Mouse (Mus musculus) CH12.LX (cell line): ENCODE data around the gene Tmem53. TPM values are rescaled to one million over a fixed set of nuclear protein-coding genes. Genes with fewer than 3 reads are reported as not detected.

Experiments
- DNase-seq: peaks from one replicate; pipeline ENCODE4 v3.0.0-alpha.2; 2013; ENCODE audit errors: extremely low read depth
- H3K27ac ChIP-seq: 2 replicates; pipeline ENCODE4 v1.5.1; 2012; ENCODE audit warnings: low read depth, mild to moderate bottlenecking, control low read depth, moderate library complexity; ENCODE audit not compliant: insufficient read depth
- H3K27me3 ChIP-seq: replicated peaks from 2 replicates; pipeline ENCODE3; 2012; ENCODE audit warnings: inconsistent platforms
- H3K36me3 ChIP-seq, 2 experiments: replicated peaks in 1 of 2; 2 replicates each; pipeline versions ENCODE3 to v1.6.1; 2012; ENCODE audit warnings: inconsistent platforms in 1 of 2, low read length in 1 of 2, mild to moderate bottlenecking in 1 of 2, mixed read lengths in 1 of 2, moderate library complexity in 1 of 2; ENCODE audit not compliant: control insufficient read depth in 1 of 2, insufficient read depth in 1 of 2
- H3K4me1 ChIP-seq, 2 experiments: 2 replicates each; pipeline ENCODE4 v1.6.1; 2012; ENCODE audit warnings: inconsistent platforms in 1 of 2, moderate library complexity in 1 of 2; ENCODE audit not compliant: insufficient read depth in 2 of 2, control insufficient read depth in 1 of 2
- H3K4me2 ChIP-seq: 2 replicates; pipeline ENCODE4 v1.6.1; 2012; ENCODE audit warnings: low read depth, mild to moderate bottlenecking, control low read depth; ENCODE audit not compliant: poor library complexity, insufficient read depth, severe bottlenecking
- H3K4me3 ChIP-seq, 3 experiments: fragments of 150-350 bp in 1 of 3; sonication (generic) in 1 of 3; replicated peaks in 1 of 3; 2 replicates each; pipeline versions ENCODE3 to v1.5.1; 2011 to 2012; ENCODE audit warnings: low read depth in 2 of 3, low read length in 2 of 3, mild to moderate bottlenecking in 2 of 3, moderate library complexity in 2 of 3, control low read depth in 1 of 3, improper control_type of control experiment in 1 of 3, inconsistent platforms in 1 of 3, mixed read lengths in 1 of 3; ENCODE audit not compliant: poor library complexity in 1 of 3
- H3K79me2 ChIP-seq: replicated peaks from 2 replicates; pipeline ENCODE4 v1.6.1; 2012; ENCODE audit warnings: mild to moderate bottlenecking, moderate library complexity; ENCODE audit not compliant: control insufficient read depth, poor library complexity, insufficient read depth, severe bottlenecking; ENCODE audit errors: extremely low read depth
- H3K9ac ChIP-seq: 2 replicates; pipeline ENCODE4 v1.6.1; 2012; ENCODE audit warnings: low read depth, mild to moderate bottlenecking, control low read depth, moderate library complexity; ENCODE audit not compliant: insufficient read depth
- H3K9me3 ChIP-seq: replicated peaks from 2 replicates; pipeline ENCODE3; 2012; ENCODE audit warnings: low read length, inconsistent platforms, mixed read lengths
- BHLHE40 ChIP-seq: IDR thresholded peaks from 2 replicates; pipeline ENCODE4 v1.6.1; 2011; ENCODE audit warnings: mild to moderate bottlenecking, low read depth, low read length, improper control_type of control experiment
- CTCF ChIP-seq, 2 experiments: IDR thresholded peaks in 1 of 2; conservative IDR thresholded peaks in 1 of 2; 2 replicates each; pipeline ENCODE4 v1.5.1; 2011 to 2012; ENCODE audit warnings: low read depth in 2 of 2, low read length in 2 of 2, improper control_type of control experiment in 1 of 2, inconsistent platforms in 1 of 2, mild to moderate bottlenecking in 1 of 2, moderate library complexity in 1 of 2
- E2F4 ChIP-seq: IDR thresholded peaks from 2 replicates; pipeline ENCODE4 v1.6.1; 2011; ENCODE audit warnings: low read depth, low read length, improper control_type of control experiment; ENCODE audit not compliant: insufficient replicate concordance
- ETS1 ChIP-seq: conservative IDR thresholded peaks from 2 replicates; pipeline ENCODE4 v1.6.1; 2012; ENCODE audit warnings: low read depth, mild to moderate bottlenecking, inconsistent platforms, low read length, improper control_type of control experiment, moderate library complexity
- GABPA ChIP-seq: IDR thresholded peaks from 2 replicates; pipeline ENCODE4 v1.6.1; 2012; ENCODE audit warnings: low read depth, low read length, improper control_type of control experiment, inconsistent platforms; ENCODE audit not compliant: insufficient replicate concordance
- IRF4 ChIP-seq: IDR thresholded peaks from 2 replicates; pipeline ENCODE4 v1.6.1; 2014; ENCODE audit warnings: low read depth, mild to moderate bottlenecking, inconsistent platforms, low read length, improper control_type of control experiment
- JUN ChIP-seq: IDR thresholded peaks from 2 replicates; pipeline ENCODE4 v1.6.1; 2011; ENCODE audit warnings: low read depth, mild to moderate bottlenecking, low read length, improper control_type of control experiment, moderate library complexity; ENCODE audit not compliant: insufficient read depth
- KAT2A ChIP-seq: IDR thresholded peaks from 2 replicates; pipeline ENCODE4 v1.6.1; 2012; ENCODE audit warnings: low read length, improper control_type of control experiment, inconsistent platforms; ENCODE audit not compliant: insufficient replicate concordance
- MAFK ChIP-seq: IDR thresholded peaks from 2 replicates; pipeline ENCODE4 v1.6.1; 2011; ENCODE audit warnings: low read length, improper control_type of control experiment; ENCODE audit not compliant: insufficient replicate concordance
- MAZ ChIP-seq: IDR thresholded peaks from 2 replicates; pipeline ENCODE4 v1.6.1; 2012; ENCODE audit warnings: low read depth, mild to moderate bottlenecking, inconsistent platforms, low read length, improper control_type of control experiment, moderate library complexity
- MEF2A ChIP-seq: IDR thresholded peaks from 2 replicates; pipeline ENCODE4 v1.6.1; 2014; ENCODE audit warnings: low read depth, mild to moderate bottlenecking, inconsistent platforms, low read length, improper control_type of control experiment, borderline replicate concordance
- MXI1 ChIP-seq: IDR thresholded peaks from 2 replicates; pipeline ENCODE4 v1.6.1; 2011; ENCODE audit warnings: mild to moderate bottlenecking, low read depth, low read length, improper control_type of control experiment
- NELFE ChIP-seq: IDR thresholded peaks from 2 replicates; pipeline ENCODE4 v1.6.1; 2011; ENCODE audit warnings: low read depth, low read length, improper control_type of control experiment
- POLR2A ChIP-seq: IDR thresholded peaks from 2 replicates; pipeline ENCODE4 v1.6.1; 2011; ENCODE audit warnings: low read depth, mild to moderate bottlenecking, improper control_type of control experiment, low read length
- POLR2AphosphoS2 ChIP-seq: IDR thresholded peaks from 2 replicates; pipeline ENCODE4 v1.6.1; 2011; ENCODE audit warnings: low read depth, low read length, improper control_type of control experiment
- RAD21 ChIP-seq: IDR thresholded peaks from 2 replicates; pipeline ENCODE4 v1.6.1; 2011; ENCODE audit warnings: low read depth, mild to moderate bottlenecking, low read length, improper control_type of control experiment, moderate library complexity
- SMC3 ChIP-seq: IDR thresholded peaks from 2 replicates; pipeline ENCODE4 v1.6.1; 2011; ENCODE audit warnings: low read depth, low read length, improper control_type of control experiment
- UBTF ChIP-seq: IDR thresholded peaks from 2 replicates; pipeline ENCODE4 v1.6.1; 2012; ENCODE audit warnings: low read depth, mild to moderate bottlenecking, inconsistent platforms, low read length, improper control_type of control experiment, moderate library complexity
- USF1 ChIP-seq: IDR thresholded peaks from 2 replicates; pipeline ENCODE4 v1.6.1; 2014; ENCODE audit warnings: low read depth, mild to moderate bottlenecking, inconsistent platforms, low read length, improper control_type of control experiment
- USF2 ChIP-seq: conservative IDR thresholded peaks from 2 replicates; pipeline ENCODE4 v1.6.1; 2011; ENCODE audit warnings: low read depth, low read length, improper control_type of control experiment
- ZC3H11A ChIP-seq: IDR thresholded peaks from 2 replicates; pipeline ENCODE4 v1.6.1; 2012; ENCODE audit warnings: low read depth, mild to moderate bottlenecking, inconsistent platforms, low read length, improper control_type of control experiment
- ZKSCAN1 ChIP-seq: IDR thresholded peaks from 2 replicates; pipeline ENCODE4 v1.6.1; 2012; ENCODE audit warnings: low read depth, inconsistent platforms, low read length, improper control_type of control experiment, borderline replicate concordance
- ZMIZ1 ChIP-seq: IDR thresholded peaks from 2 replicates; pipeline ENCODE4 v1.6.1; 2012; ENCODE audit warnings: low read depth, mild to moderate bottlenecking, inconsistent platforms, low read length, improper control_type of control experiment
- ZNF384 ChIP-seq: IDR thresholded peaks from 2 replicates; pipeline ENCODE4 v1.6.1; 2012; ENCODE audit warnings: low read depth, low read length, improper control_type of control experiment, inconsistent platforms
- dilution Hi-C: fragments of 300-500 bp; cut with MboI; formaldehyde crosslinking; loops from 2 replicates; pipeline ENCODE4 v1.14.3; 2020; ENCODE audit warnings: low sequenced_read_pairs; ENCODE audit not compliant: extremely low pct_unique_long_range_greater_than_20kb, extremely low pct_ligation_motif_present
- in situ Hi-C: fragments of 300-500 bp; cut with MboI; formaldehyde crosslinking; loops from 3 replicates; pipeline ENCODE4 v1.14.3; 2019; ENCODE audit warnings: low sequenced_read_pairs, low pct_ligation_motif_present, low pct_unique_long_range_greater_than_20kb, mixed read lengths
- polyA plus RNA-seq: library from polyadenylated mRNA; unstranded; fragments of >175 nt; gene quantifications from 2 replicates; pipeline ENCODE4 v1.2.1, GENCODE M21; 2012; ENCODE audit warnings: low read depth; ENCODE audit not compliant: insufficient read length
- total RNA-seq, 2 experiments: library from RNA; depleted of rRNA; stranded (reverse); fragments of 300-350 nt in 1 of 2; fragments of >200 nt in 1 of 2; gene quantifications; 2 replicates each; pipeline ENCODE4 v1.2.3; 2012 to 2014

Tmem53 gene
- total and polyA plus RNA-seq, 3 experiments, result 1.1 to 1.4 (median 1.2) TPM

- Histone ChIP-seq H3K4me2 (no peak overlapping the region), H3K79me2 (no peaks in the 10 kb centered on the region), H3K4me1 (peaks cover 0 to 28% of the 10 kb centered on the region in 2 experiments; a peak in 2 of 4 replicates), H3K36me3 (no peaks in the 10 kb centered on the region), H3K27me3 (peaks cover 1% of the 10 kb centered on the region), H3K27ac (no peak overlapping the region), H3K9ac (no peak overlapping the region), H3K9me3 (no peaks in the 10 kb centered on the region), H3K4me3 (no peak overlapping the region)
- dilution Hi-C loops (no loop called here), in situ Hi-C loops (no loop called here)
- no peak for DNase-seq
- TF ChIP-seq ZMIZ1, result no peak
- TF ChIP-seq ZNF384, result no peak
- TF ChIP-seq USF1, result no peak
- TF ChIP-seq POLR2A, result no peak
Observed at GRCm38 (mm10) chr4:117297819-117298218, 46.1 kb downstream of the Tmem53 start.

GRCm38 (mm10) chr4:117299921-117300320 lies 48.2 kb downstream of the Tmem53 start:
- DNase-seq, result no peak

GRCm38 (mm10) chr4:117302027-117302806 lies 50.5 kb downstream of the Tmem53 start:
- Histone ChIP-seq H3K9ac (no peak overlapping the region), H3K4me3 (no peak overlapping the region), H3K4me2 (no peak overlapping the region), H3K9me3 (no peaks in the 10 kb centered on the region), H3K79me2 (no peaks in the 10 kb centered on the region), H3K4me1 (peaks cover 18 to 50% of the 10 kb centered on the region in 2 experiments), H3K27ac (no peak overlapping the region)
- in situ Hi-C loops, result no loop called here
- DNase-seq, result no peak
- no peak for TF ChIP-seq BHLHE40
- no peak for TF ChIP-seq SMC3
- TF ChIP-seq MAFK, result no peak
- no peak for TF ChIP-seq USF2
- TF ChIP-seq, all 38 proteins: peak for 0
- H3K36me3 ChIP-seq, result no peaks in the 10 kb centered on the region
- peaks cover 1% of the 10 kb centered on the region for H3K27me3 ChIP-seq
- dilution Hi-C loops, result no loop called here

More at GRCm38 (mm10) chr4:117299921-117300320, 48.2 kb downstream of the Tmem53 start:
- Histone ChIP-seq H3K36me3 (no peaks in the 10 kb centered on the region), H3K9me3 (no peaks in the 10 kb centered on the region), H3K9ac (no peak overlapping the region), H3K4me2 (no peak overlapping the region), H3K79me2 (no peaks in the 10 kb centered on the region), H3K27me3 (peaks cover 1% of the 10 kb centered on the region), H3K4me1 (peaks cover 4 to 36% of the 10 kb centered on the region in 2 experiments), H3K4me3 (no peak overlapping the region), H3K27ac (no peak overlapping the region)
- TF ChIP-seq UBTF (no peak), MEF2A (no peak), ZKSCAN1 (no peak), ETS1 (no peak), MXI1 (no peak), MAZ (no peak), NELFE (no peak), RAD21 (no peak), E2F4 (no peak), GABPA (no peak), KAT2A (no peak), MAFK (no peak), ZC3H11A (no peak), IRF4 (no peak), JUN (no peak), POLR2AphosphoS2 (no peak), CTCF (conservative IDR thresholded peaks at IDR 0.05 in 1 of 2, IDR thresholded peaks at IDR 0.05 in 1 of 2; ENCODE audit: low read depth in 2 of 2, low read length in 2 of 2) (no peak)
- dilution Hi-C loops, result no loop called here
- in situ Hi-C loops, result no loop called here
